Mouse (Mus musculus): ENCODE data around the gene Itpk1.

DNA sequence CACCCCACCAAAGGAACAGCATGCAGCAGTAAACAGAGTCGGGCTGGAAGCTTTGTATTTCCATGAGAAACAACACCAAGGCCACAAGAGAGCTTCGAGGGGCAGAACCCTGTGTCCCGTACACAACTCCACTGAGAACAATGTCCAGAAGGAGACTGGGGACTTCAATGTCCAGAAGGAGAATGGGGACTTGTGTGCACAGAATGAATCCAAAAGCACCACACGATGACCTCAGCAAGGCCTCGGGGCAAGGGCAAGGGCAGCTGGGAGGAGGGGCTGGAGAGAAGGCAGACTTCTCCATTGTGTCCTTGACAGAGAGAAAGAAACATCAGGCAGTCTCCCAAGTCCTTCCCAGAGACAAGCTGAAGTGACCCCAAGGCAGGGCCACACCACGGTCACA, 25.9 kb downstream of the Itpk1 start:
- TF ChIP-seq CTCF (IDR thresholded peaks at IDR 0.05) (no peak), EP300 (IDR thresholded peaks at IDR 0.05) (no peak)
